Mouse (Mus musculus): Measurements from ENCODE around the gene Nagpa. TPM values are rescaled to one million over a fixed set of nuclear protein-coding genes. Genes with fewer than 3 reads are reported as not detected.
"Not testable (repeated sequence)": the region's sequence is repeated elsewhere in the genome, so short reads cannot be mapped to it uniquely, and the experiment has no call there.

The Nagpa gene
- total RNA-seq (2015; ENCODE audit: low replicate concordance) (4.2 and 25.2 TPM in 2 replicates), total RNA-seq (2017; ENCODE audit: low replicate concordance) (1.7 and 5.7 TPM in 2 replicates)

GRCm38 (mm10) chr16:5203668-5204433, at the start of gene Nagpa:
Gene Nagpa (minus strand): TSS chr16:5204012.
- ATAC-seq (replicated peaks; ENCODE audit: low FRiP score, poor library complexity, severe bottlenecking) = peak; percentile 72

GRCm38 (mm10) chr16:5252260-5252659, 48.4 kb upstream of the Nagpa start:
- ATAC-seq (replicated peaks; ENCODE audit: low FRiP score, poor library complexity, severe bottlenecking) = no peak

- ATAC-seq (replicated peaks; ENCODE audit: low FRiP score, poor library complexity, severe bottlenecking) = no peak
Measured at GRCm38 (mm10) chr16:5250891-5251290, 47.1 kb upstream of the Nagpa start.

GRCm38 (mm10) chr16:5244411-5244810, 40.6 kb upstream of the Nagpa start:
- ATAC-seq (replicated peaks; ENCODE audit: low FRiP score, poor library complexity, severe bottlenecking) = 0 out of 2 replicates have a peak, but pooled peaks have one; percentile 43

- ATAC-seq (replicated peaks; ENCODE audit: low FRiP score, poor library complexity, severe bottlenecking) = no peak
Measured at GRCm38 (mm10) chr16:5242882-5243281, 39.1 kb upstream of the Nagpa start.

GRCm38 (mm10) chr16:5242355-5242754, 38.5 kb upstream of the Nagpa start:
- ATAC-seq (replicated peaks; ENCODE audit: low FRiP score, poor library complexity, severe bottlenecking) = no peak

GRCm38 (mm10) chr16:5233418-5234313, 29.9 kb upstream of the Nagpa start, which contains the start of gene Alg1:
Gene Alg1 (plus strand): TSS chr16:5233621.
- peak; percentile 98 for ATAC-seq (replicated peaks; ENCODE audit: low FRiP score, poor library complexity, severe bottlenecking)

- ATAC-seq (replicated peaks; ENCODE audit: low FRiP score, poor library complexity, severe bottlenecking) = no peak
Measured at GRCm38 (mm10) chr16:5232982-5233381, 29.2 kb upstream of the Nagpa start.

- not testable (repeated sequence) for ATAC-seq (replicated peaks; ENCODE audit: low FRiP score, poor library complexity, severe bottlenecking)
Measured at GRCm38 (mm10) chr16:5228103-5228502, 24.3 kb upstream of the Nagpa start.

GRCm38 (mm10) chr16:5227501-5227900, 23.7 kb upstream of the Nagpa start:
- ATAC-seq (replicated peaks; ENCODE audit: low FRiP score, poor library complexity, severe bottlenecking) = not testable (repeated sequence)

GRCm38 (mm10) chr16:5226534-5226933, 22.7 kb upstream of the Nagpa start:
- not testable (repeated sequence) for ATAC-seq (replicated peaks; ENCODE audit: low FRiP score, poor library complexity, severe bottlenecking)

GRCm38 (mm10) chr16:5222140-5222539, 18.3 kb upstream of the Nagpa start, which contains the start of gene AU021092:
Gene AU021092 (minus strand): TSS chr16:5222299.
- ATAC-seq (replicated peaks; ENCODE audit: low FRiP score, poor library complexity, severe bottlenecking) = no peak

- ATAC-seq (replicated peaks; ENCODE audit: low FRiP score, poor library complexity, severe bottlenecking) = no peak
Measured at GRCm38 (mm10) chr16:5221403-5221802, 17.6 kb upstream of the Nagpa start.

GRCm38 (mm10) chr16:5217341-5218133, 13.7 kb upstream of the Nagpa start:
- ATAC-seq (replicated peaks; ENCODE audit: low FRiP score, poor library complexity, severe bottlenecking) = no peak

- ATAC-seq (replicated peaks; ENCODE audit: low FRiP score, poor library complexity, severe bottlenecking) = no peak
Measured at GRCm38 (mm10) chr16:5216686-5217085, 12.9 kb upstream of the Nagpa start.

GRCm38 (mm10) chr16:5214126-5214525, 10.3 kb upstream of the Nagpa start:
- ATAC-seq (replicated peaks; ENCODE audit: low FRiP score, poor library complexity, severe bottlenecking) = no peak

GRCm38 (mm10) chr16:5212150-5212549, 8.3 kb upstream of the Nagpa start:
- ATAC-seq (replicated peaks; ENCODE audit: low FRiP score, poor library complexity, severe bottlenecking) = no peak

- ATAC-seq (replicated peaks; ENCODE audit: low FRiP score, poor library complexity, severe bottlenecking) = no peak
Measured at GRCm38 (mm10) chr16:5210365-5210764, 6.6 kb upstream of the Nagpa start.

GRCm38 (mm10) chr16:5206051-5206450, 2.2 kb upstream of the Nagpa start:
- no peak for ATAC-seq (replicated peaks; ENCODE audit: low FRiP score, poor library complexity, severe bottlenecking)

Data from erythroid progenitor cell, adult 5-6 weeks (primary cell).